Comparison of ENCODE assay signal across 9 mouse cellular contexts in the genomic region with DNA sequence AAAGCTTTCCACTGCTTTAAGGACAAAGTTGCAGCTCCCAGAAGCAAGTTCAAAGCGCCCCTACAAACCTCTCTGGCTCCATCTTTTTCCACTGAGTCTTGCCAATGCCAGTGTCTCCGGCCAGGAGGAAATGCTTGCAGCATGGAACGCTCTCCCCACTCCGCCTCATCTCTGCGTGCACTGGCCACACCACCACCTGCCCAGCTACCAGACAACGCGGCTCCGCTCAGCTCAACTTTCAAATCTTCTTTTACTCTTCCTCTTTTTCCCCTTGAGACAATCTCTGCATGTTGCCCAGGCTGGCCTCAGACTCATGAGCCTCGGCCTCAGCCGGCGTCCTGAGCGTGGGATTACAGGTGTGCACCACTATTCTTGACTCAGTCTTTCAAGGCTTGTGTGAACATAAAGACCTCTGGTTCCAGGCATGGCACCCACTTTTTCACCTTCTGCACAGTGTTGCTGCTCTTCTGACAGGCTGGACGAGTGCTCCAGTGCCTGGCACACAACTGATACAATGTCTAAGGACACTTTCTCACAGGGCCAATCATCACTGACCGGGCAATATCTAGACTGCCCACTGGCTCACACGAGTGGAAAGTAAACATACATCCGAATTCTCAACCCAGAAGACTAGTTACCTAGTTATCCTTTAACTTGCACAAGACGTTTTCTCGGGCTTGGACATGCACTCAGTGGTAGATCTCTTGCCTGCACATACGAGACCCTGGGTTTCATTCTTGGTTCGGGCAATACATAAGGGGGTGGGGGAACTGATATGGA. TPM values are rescaled to one million over a fixed set of nuclear protein-coding genes. Genes with fewer than 3 reads are reported as not detected.
DNase-seq lines count a peak whose midpoint lies in the region; ATAC-seq and TF ChIP-seq lines count a peak whose summit lies in the region.
"Had no signal": no experiment of that assay in that cellular context is flagged by ENCODE, and none has a peak within 500 bp of the region (broad histone marks: within the 10 kb centered on the region; RNA-seq: fewer than 3 reads in every experiment).

No protein-coding gene starts in this region.

- no peak for ATAC-seq in liver, embryonic 11.5 days (replicated peaks; ENCODE audit: low FRiP score)
- no peak for ATAC-seq in neural tube, embryonic 14.5 days (ENCODE audit: low read depth)

- H3K9me3 ChIP-seq in CH12.LX (replicated peaks; ENCODE audit: low read length): no peaks in the 10 kb centered on the region
- H3K9me3 ChIP-seq in embryonic facial prominence, embryonic 10.5 days: no peaks in the 10 kb centered on the region
- H3K9me3 ChIP-seq in liver, embryonic 11.5 days (ENCODE audit: control insufficient read depth, low read length): no peaks in the 10 kb centered on the region
- H3K9me3 ChIP-seq in neural tube, embryonic 14.5 days (ENCODE audit: control insufficient read depth, low read length): no peaks in the 10 kb centered on the region

- H3K36me3 ChIP-seq in CH12.LX (replicated peaks in 1 of 2; ENCODE audit: control insufficient read depth in 1 of 2, insufficient read depth in 1 of 2, low read length in 1 of 2): peaks cover 12 to 50% of the 10 kb centered on the region in 2 experiments
- H3K36me3 ChIP-seq in embryonic facial prominence, embryonic 10.5 days (replicated peaks): peaks cover 37% of the 10 kb centered on the region
- H3K36me3 ChIP-seq in liver, embryonic 11.5 days (ENCODE audit: control insufficient read depth, insufficient read depth, low read length): 0 out of 2 replicates have a peak, but pooled peaks cover 8% of the 10 kb centered on the region
- H3K36me3 ChIP-seq in neural tube, embryonic 14.5 days (ENCODE audit: control insufficient read depth, insufficient read depth, low read length): no peaks in the 10 kb centered on the region
- H3K36me3 ChIP-seq in thymus, adult 2 months (ENCODE audit: control insufficient read depth, insufficient read depth, low read length): no peaks in the 10 kb centered on the region

- WGBS in embryonic facial prominence, embryonic 10.5 days: 84% methylated on average over 20 of the region's 20 CpGs
- 73% methylated on average over 20 of the region's 20 CpGs for WGBS in liver, embryonic 11.5 days
- 75% methylated on average over 20 of the region's 20 CpGs for WGBS in neural tube, embryonic 14.5 days
- 71% methylated on average over 20 of the region's 20 CpGs for WGBS in thymus, adult 2 months

- peak; percentile 80 for TF ChIP-seq EP300 in CH12.LX (IDR thresholded peaks at IDR 0.05; ENCODE audit: low read length)

- intact Hi-C loops in heart, postnatal 14 days (cut with DNase I): loop anchor here (5.0 kb wide), 1 partner anchor 58 kb away; a partner anchor contains a TSS

- H3K9ac ChIP-seq in CH12.LX (ENCODE audit: insufficient read depth, low read depth): no peak overlapping the region; the same call in 1 of the 2 replicates
- H3K9ac ChIP-seq in liver, embryonic 11.5 days (ENCODE audit: low read depth, low read length): no peak overlapping the region
- H3K9ac ChIP-seq in neural tube, embryonic 14.5 days (replicated peaks; ENCODE audit: low read depth, low read length): no peak overlapping the region

- peak overlapping the region; percentile 77 for H3K27ac ChIP-seq in CH12.LX (ENCODE audit: insufficient read depth, low read depth)
- H3K27ac ChIP-seq in embryonic facial prominence, embryonic 10.5 days (replicated peaks): peak overlapping the region; percentile 37; the same call in 1 of the 2 replicates
- H3K27ac ChIP-seq in liver, embryonic 11.5 days (ENCODE audit: low read depth, low read length): peak overlapping the region; percentile 21; the same call in 1 of the 2 replicates
- H3K27ac ChIP-seq in neural tube, embryonic 14.5 days (ENCODE audit: low read depth, low read length): peak overlapping the region; percentile 34; the same call in 1 of the 2 replicates
- no peak overlapping the region for H3K27ac ChIP-seq in thymus, adult 2 months (ENCODE audit: control insufficient read depth, insufficient read depth, low read length)

- peaks cover 88% of the 10 kb centered on the region for H3K79me2 ChIP-seq in CH12.LX (replicated peaks; ENCODE audit: control insufficient read depth, extremely low read depth, insufficient read depth, poor library complexity, severe bottlenecking)

- dilution Hi-C loops in CH12.LX (cut with MboI; ENCODE audit: extremely low pct_ligation_motif_present, extremely low pct_unique_long_range_greater_than_20kb, low sequenced_read_pairs): no loop called here

- no peak for TF ChIP-seq RAD21 in CH12.LX (IDR thresholded peaks at IDR 0.05; ENCODE audit: low read depth, low read length)

- no peak for TF ChIP-seq CTCF in CH12.LX (conservative IDR thresholded peaks at IDR 0.05 in 1 of 2, IDR thresholded peaks at IDR 0.05 in 1 of 2; ENCODE audit: low read depth in 2 of 2, low read length in 2 of 2)
- no peak for TF ChIP-seq CTCF in thymus, adult 2 months (IDR thresholded peaks at IDR 0.05; ENCODE audit: borderline replicate concordance, control insufficient read depth, extremely low read depth, insufficient read depth, low read length, poor library complexity)

- H3K4me2 ChIP-seq in CH12.LX (ENCODE audit: insufficient read depth, low read depth, poor library complexity, severe bottlenecking): peak overlapping the region; percentile 66
- peak overlapping the region; percentile 21 for H3K4me2 ChIP-seq in liver, embryonic 11.5 days
- no peak overlapping the region for H3K4me2 ChIP-seq in neural tube, embryonic 14.5 days (ENCODE audit: low read depth, low read length)

- in situ Hi-C loops in CH12.LX (cut with MboI; ENCODE audit: low pct_ligation_motif_present, low pct_unique_long_range_greater_than_20kb, low sequenced_read_pairs): no loop called here

- H3K4me3 ChIP-seq in CH12.LX (replicated peaks in 1 of 3; ENCODE audit: low read depth in 2 of 3, low read length in 2 of 3, poor library complexity in 1 of 3): peak overlapping the region in 2 of 3 experiments; percentile 17 to 21
- H3K4me3 ChIP-seq in embryonic facial prominence, embryonic 10.5 days: peak overlapping the region; percentile 29; the same call in 1 of the 2 replicates
- H3K4me3 ChIP-seq in liver, embryonic 11.5 days (ENCODE audit: low read depth, low read length): no peak overlapping the region
- no peak overlapping the region for H3K4me3 ChIP-seq in neural tube, embryonic 14.5 days (ENCODE audit: low read depth, low read length)
- no peak overlapping the region for H3K4me3 ChIP-seq in thymus, adult 2 months (ENCODE audit: control insufficient read depth, insufficient read depth, low read length)

- TF ChIP-seq POLR2A in CH12.LX (IDR thresholded peaks at IDR 0.05; ENCODE audit: low read depth, low read length): no peak
- no peak for TF ChIP-seq POLR2A in thymus, adult 2 months (IDR thresholded peaks at IDR 0.05; ENCODE audit: control insufficient read depth, extremely low read depth, insufficient read depth, low read length, poor library complexity)

- H3K4me1 ChIP-seq in CH12.LX (ENCODE audit: control insufficient read depth in 1 of 2, insufficient read depth in 2 of 2): peaks cover 20 to 67% of the 10 kb centered on the region in 2 experiments
- H3K4me1 ChIP-seq in embryonic facial prominence, embryonic 10.5 days: peaks cover 82% of the 10 kb centered on the region
- peaks cover 49% of the 10 kb centered on the region for H3K4me1 ChIP-seq in liver, embryonic 11.5 days (replicated peaks; ENCODE audit: control insufficient read depth, insufficient read depth, low read length)
- peaks cover 33% of the 10 kb centered on the region for H3K4me1 ChIP-seq in neural tube, embryonic 14.5 days (ENCODE audit: control insufficient read depth, insufficient read depth, low read length)
- H3K4me1 ChIP-seq in thymus, adult 2 months (replicated peaks; ENCODE audit: control insufficient read depth, insufficient read depth, low read length): peaks cover 22% of the 10 kb centered on the region

- no peaks in the 10 kb centered on the region for H3K27me3 ChIP-seq in CH12.LX (replicated peaks)
- no peaks in the 10 kb centered on the region for H3K27me3 ChIP-seq in embryonic facial prominence, embryonic 10.5 days (replicated peaks; ENCODE audit: low read depth, poor library complexity, severe bottlenecking)
- no peaks in the 10 kb centered on the region for H3K27me3 ChIP-seq in liver, embryonic 11.5 days (replicated peaks; ENCODE audit: control insufficient read depth, insufficient read depth, low read length)
- H3K27me3 ChIP-seq in neural tube, embryonic 14.5 days (ENCODE audit: control insufficient read depth, insufficient read depth, low read length): no peaks in the 10 kb centered on the region; the same call in 1 of the 2 replicates
- H3K27me3 ChIP-seq in thymus, adult 2 months (ENCODE audit: control insufficient read depth, insufficient read depth, low read length): no peaks in the 10 kb centered on the region

- DNase-seq in CH12.LX (ENCODE audit: extremely low read depth): peak; percentile 77
- no peak for DNase-seq in embryonic facial prominence, embryonic 10.5 days (ENCODE audit: low spot score)
- DNase-seq in heart, postnatal 14 days: peak; percentile 38 to 42
- no peak for DNase-seq in liver, embryonic 11.5 days (ENCODE audit: low spot score)
- DNase-seq in thymus, adult 2 months: no peak
- DNase-seq in urinary bladder, postnatal 10 days (ENCODE audit: low spot score): no peak
- DNase-seq in urinary bladder, postnatal 4 days (ENCODE audit: low spot score in 2 of 2): no peak

RNA-seq across cellular contexts. Expression of a gene that starts 4.6 kb away (rescaled TPM):
- total RNA-seq in CH12.LX (2012; rRNA removed) (82.5 and 106 TPM in 2 replicates), CH12.LX (2014; rRNA removed) (77.8 and 80.9 TPM in 2 replicates)
- 126 and 143 TPM in 2 replicates for polyA plus RNA-seq in CH12.LX (2012; ENCODE audit: insufficient read length, low read depth)
- polyA plus RNA-seq in embryonic facial prominence, embryonic 10.5 days (2016; fragmentation: Nextera tagmentation; extraction: Ambion mirVana): 37.4 and 39.0 TPM in 2 replicates
- 10 to 100 TPM; 87.6 to 91.4 TPM for total RNA-seq in heart, postnatal 14 days (2021)
- 24.7 and 26.2 TPM in 2 replicates for polyA plus RNA-seq in liver, embryonic 11.5 days (2014; fragmentation: Nextera tagmentation; extraction: Ambion mirVana)
- 13.2 and 13.7 TPM in 2 replicates for polyA plus RNA-seq in neural tube, embryonic 14.5 days (2014; fragmentation: Nextera tagmentation; extraction: Ambion mirVana)
- 54.2 and 62.1 TPM in 2 replicates for polyA plus RNA-seq in thymus, adult 2 months (2012; rRNA removed)

RNA-seq across cellular contexts. Expression of a gene that starts 12.8 kb away (rescaled TPM):
- total RNA-seq in CH12.LX (2012; rRNA removed): 14.4 and 17.3 TPM in 2 replicates
- total RNA-seq in CH12.LX (2014; rRNA removed): 8.6 and 9.8 TPM in 2 replicates
- 16.5 and 20.1 TPM in 2 replicates for polyA plus RNA-seq in CH12.LX (2012; ENCODE audit: insufficient read length, low read depth)
- 29.3 and 30.6 TPM in 2 replicates for polyA plus RNA-seq in embryonic facial prominence, embryonic 10.5 days (2016; fragmentation: Nextera tagmentation; extraction: Ambion mirVana)
- total RNA-seq in heart, postnatal 14 days (2021): 10 to 100 TPM; 13.0 to 13.5 TPM
- 26.0 and 28.7 TPM in 2 replicates for polyA plus RNA-seq in liver, embryonic 11.5 days (2014; fragmentation: Nextera tagmentation; extraction: Ambion mirVana)
- 28.3 and 31.7 TPM in 2 replicates for polyA plus RNA-seq in neural tube, embryonic 14.5 days (2014; fragmentation: Nextera tagmentation; extraction: Ambion mirVana)
- 29.1 and 29.3 TPM in 2 replicates for polyA plus RNA-seq in thymus, adult 2 months (2012; rRNA removed)

RNA-seq across cellular contexts. Expression of a gene that starts 46.8 kb away (rescaled TPM):
- total RNA-seq in CH12.LX (2012; rRNA removed): not detected in 2 replicates
- total RNA-seq in CH12.LX (2014; rRNA removed): not detected in 2 replicates
- not detected in 2 replicates for polyA plus RNA-seq in CH12.LX (2012; ENCODE audit: insufficient read length, low read depth)
- polyA plus RNA-seq in embryonic facial prominence, embryonic 10.5 days (2016; fragmentation: Nextera tagmentation; extraction: Ambion mirVana): 0.05 and 0.11 TPM in 2 replicates
- not detected for total RNA-seq in heart, postnatal 14 days (2021)
- polyA plus RNA-seq in liver, embryonic 11.5 days (2014; fragmentation: Nextera tagmentation; extraction: Ambion mirVana): 0.19 TPM in 1 of 2 replicates, not detected in the other
- 0.50 and 0.79 TPM in 2 replicates for polyA plus RNA-seq in neural tube, embryonic 14.5 days (2014; fragmentation: Nextera tagmentation; extraction: Ambion mirVana)
- 0.08 and 0.23 TPM in 2 replicates for polyA plus RNA-seq in thymus, adult 2 months (2012; rRNA removed)
- polyA plus RNA-seq: large intestine, adult 2 months had no signal

RNA-seq across cellular contexts. Expression of a gene that starts 56.8 kb away (rescaled TPM):
- 32.6 and 38.9 TPM in 2 replicates for total RNA-seq in CH12.LX (2012; rRNA removed)
- total RNA-seq in CH12.LX (2014; rRNA removed): 34.8 and 41.0 TPM in 2 replicates
- polyA plus RNA-seq in CH12.LX (2012; ENCODE audit: insufficient read length, low read depth): 41.7 and 45.1 TPM in 2 replicates
- polyA plus RNA-seq in embryonic facial prominence, embryonic 10.5 days (2016; fragmentation: Nextera tagmentation; extraction: Ambion mirVana): 65.6 and 69.4 TPM in 2 replicates
- total RNA-seq in heart, postnatal 14 days (2021): 10 to 100 TPM; 22.2 to 22.6 TPM
- 178 and 180 TPM in 2 replicates for polyA plus RNA-seq in liver, embryonic 11.5 days (2014; fragmentation: Nextera tagmentation; extraction: Ambion mirVana)
- 37.0 and 49.9 TPM in 2 replicates for polyA plus RNA-seq in neural tube, embryonic 14.5 days (2014; fragmentation: Nextera tagmentation; extraction: Ambion mirVana)
- 105 and 111 TPM in 2 replicates for polyA plus RNA-seq in thymus, adult 2 months (2012; rRNA removed)

Comparison
In these comparisons a context has a peak if more than half of its experiments do, and no peak if none do; other contexts are left out.
1. DNase-seq: peak in CH12.LX (single experiment) and heart, postnatal 14 days (2 of 2); none in embryonic facial prominence, embryonic 10.5 days (single experiment), liver, embryonic 11.5 days (single experiment), thymus, adult 2 months (single experiment), urinary bladder, postnatal 10 days (single experiment) and urinary bladder, postnatal 4 days (0 of 2).
2. H3K4me3 ChIP-seq: peak in CH12.LX (2 of 3) and embryonic facial prominence, embryonic 10.5 days (single experiment); none in liver, embryonic 11.5 days (single experiment), neural tube, embryonic 14.5 days (single experiment) and thymus, adult 2 months (single experiment).